Mouse (Mus musculus) CH12.LX (cell line): ENCODE results near the gene Hs3st3a1. TPM values are rescaled to one million over a fixed set of nuclear protein-coding genes. Genes with fewer than 3 reads are reported as not detected.

Source experiments
- DNase-seq: peaks from one replicate; pipeline ENCODE4 v3.0.0-alpha.2; 2013; ENCODE audit errors: extremely low read depth
- H3K27ac ChIP-seq: 2 replicates; pipeline ENCODE4 v1.5.1; 2012; ENCODE audit warnings: low read depth, mild to moderate bottlenecking, control low read depth, moderate library complexity; ENCODE audit not compliant: insufficient read depth
- H3K27me3 ChIP-seq: replicated peaks from 2 replicates; pipeline ENCODE3; 2012; ENCODE audit warnings: inconsistent platforms
- H3K36me3 ChIP-seq, 2 experiments: replicated peaks in 1 of 2; 2 replicates each; pipeline versions ENCODE3 to v1.6.1; 2012; ENCODE audit warnings: inconsistent platforms in 1 of 2, low read length in 1 of 2, mild to moderate bottlenecking in 1 of 2, mixed read lengths in 1 of 2, moderate library complexity in 1 of 2; ENCODE audit not compliant: control insufficient read depth in 1 of 2, insufficient read depth in 1 of 2
- H3K4me1 ChIP-seq, 2 experiments: 2 replicates each; pipeline ENCODE4 v1.6.1; 2012; ENCODE audit warnings: inconsistent platforms in 1 of 2, moderate library complexity in 1 of 2; ENCODE audit not compliant: insufficient read depth in 2 of 2, control insufficient read depth in 1 of 2
- H3K4me2 ChIP-seq: 2 replicates; pipeline ENCODE4 v1.6.1; 2012; ENCODE audit warnings: low read depth, mild to moderate bottlenecking, control low read depth; ENCODE audit not compliant: poor library complexity, insufficient read depth, severe bottlenecking
- H3K4me3 ChIP-seq, 3 experiments: fragments of 150-350 bp in 1 of 3; sonication (generic) in 1 of 3; replicated peaks in 1 of 3; 2 replicates each; pipeline versions ENCODE3 to v1.5.1; 2011 to 2012; ENCODE audit warnings: low read depth in 2 of 3, low read length in 2 of 3, mild to moderate bottlenecking in 2 of 3, moderate library complexity in 2 of 3, control low read depth in 1 of 3, improper control_type of control experiment in 1 of 3, inconsistent platforms in 1 of 3, mixed read lengths in 1 of 3; ENCODE audit not compliant: poor library complexity in 1 of 3
- H3K79me2 ChIP-seq: replicated peaks from 2 replicates; pipeline ENCODE4 v1.6.1; 2012; ENCODE audit warnings: mild to moderate bottlenecking, moderate library complexity; ENCODE audit not compliant: control insufficient read depth, poor library complexity, insufficient read depth, severe bottlenecking; ENCODE audit errors: extremely low read depth
- H3K9ac ChIP-seq: 2 replicates; pipeline ENCODE4 v1.6.1; 2012; ENCODE audit warnings: low read depth, mild to moderate bottlenecking, control low read depth, moderate library complexity; ENCODE audit not compliant: insufficient read depth
- H3K9me3 ChIP-seq: replicated peaks from 2 replicates; pipeline ENCODE3; 2012; ENCODE audit warnings: low read length, inconsistent platforms, mixed read lengths
- CHD1 ChIP-seq: IDR thresholded peaks from 2 replicates; pipeline ENCODE4 v1.6.1; 2012; ENCODE audit warnings: low read depth, low read length, improper control_type of control experiment, inconsistent platforms
- CHD2 ChIP-seq: IDR thresholded peaks from 2 replicates; pipeline ENCODE4 v1.6.1; 2011; ENCODE audit warnings: low read length, improper control_type of control experiment
- ELF1 ChIP-seq: IDR thresholded peaks from 2 replicates; pipeline ENCODE4 v1.6.1; 2014; ENCODE audit warnings: low read depth, mild to moderate bottlenecking, inconsistent platforms, low read length, improper control_type of control experiment
- ETS1 ChIP-seq: conservative IDR thresholded peaks from 2 replicates; pipeline ENCODE4 v1.6.1; 2012; ENCODE audit warnings: low read depth, mild to moderate bottlenecking, inconsistent platforms, low read length, improper control_type of control experiment, moderate library complexity
- HCFC1 ChIP-seq: IDR thresholded peaks from 2 replicates; pipeline ENCODE4 v1.6.1; 2012; ENCODE audit warnings: low read depth, mild to moderate bottlenecking, inconsistent platforms, low read length, improper control_type of control experiment
- IRF4 ChIP-seq: IDR thresholded peaks from 2 replicates; pipeline ENCODE4 v1.6.1; 2014; ENCODE audit warnings: low read depth, mild to moderate bottlenecking, inconsistent platforms, low read length, improper control_type of control experiment
- JUND ChIP-seq: conservative IDR thresholded peaks from 2 replicates; pipeline ENCODE4 v1.6.1; 2011; ENCODE audit warnings: low read depth, low read length, improper control_type of control experiment
- KAT2A ChIP-seq: IDR thresholded peaks from 2 replicates; pipeline ENCODE4 v1.6.1; 2012; ENCODE audit warnings: low read length, improper control_type of control experiment, inconsistent platforms; ENCODE audit not compliant: insufficient replicate concordance
- MAX ChIP-seq: IDR thresholded peaks from 2 replicates; pipeline ENCODE4 v1.6.1; 2011; ENCODE audit warnings: low read length, improper control_type of control experiment
- MAZ ChIP-seq: IDR thresholded peaks from 2 replicates; pipeline ENCODE4 v1.6.1; 2012; ENCODE audit warnings: low read depth, mild to moderate bottlenecking, inconsistent platforms, low read length, improper control_type of control experiment, moderate library complexity
- MYC ChIP-seq: IDR thresholded peaks from 2 replicates; pipeline ENCODE4 v1.6.1; 2011; ENCODE audit warnings: low read depth, mild to moderate bottlenecking, improper control_type of control experiment, low read length
- NRF1 ChIP-seq: IDR thresholded peaks from 2 replicates; pipeline ENCODE4 v1.6.1; 2014; ENCODE audit warnings: low read depth, mild to moderate bottlenecking, inconsistent platforms, low read length, improper control_type of control experiment, moderate library complexity
- POLR2AphosphoS2 ChIP-seq: IDR thresholded peaks from 2 replicates; pipeline ENCODE4 v1.6.1; 2011; ENCODE audit warnings: low read depth, low read length, improper control_type of control experiment
- TCF12 ChIP-seq: IDR thresholded peaks from 2 replicates; pipeline ENCODE4 v1.6.1; 2014; ENCODE audit warnings: low read depth, mild to moderate bottlenecking, inconsistent platforms, low read length, improper control_type of control experiment
- USF1 ChIP-seq: IDR thresholded peaks from 2 replicates; pipeline ENCODE4 v1.6.1; 2014; ENCODE audit warnings: low read depth, mild to moderate bottlenecking, inconsistent platforms, low read length, improper control_type of control experiment
- USF2 ChIP-seq: conservative IDR thresholded peaks from 2 replicates; pipeline ENCODE4 v1.6.1; 2011; ENCODE audit warnings: low read depth, low read length, improper control_type of control experiment
- ZKSCAN1 ChIP-seq: IDR thresholded peaks from 2 replicates; pipeline ENCODE4 v1.6.1; 2012; ENCODE audit warnings: low read depth, inconsistent platforms, low read length, improper control_type of control experiment, borderline replicate concordance
- ZMIZ1 ChIP-seq: IDR thresholded peaks from 2 replicates; pipeline ENCODE4 v1.6.1; 2012; ENCODE audit warnings: low read depth, mild to moderate bottlenecking, inconsistent platforms, low read length, improper control_type of control experiment
- ZNF384 ChIP-seq: IDR thresholded peaks from 2 replicates; pipeline ENCODE4 v1.6.1; 2012; ENCODE audit warnings: low read depth, low read length, improper control_type of control experiment, inconsistent platforms
- dilution Hi-C: fragments of 300-500 bp; cut with MboI; formaldehyde crosslinking; loops from 2 replicates; pipeline ENCODE4 v1.14.3; 2020; ENCODE audit warnings: low sequenced_read_pairs; ENCODE audit not compliant: extremely low pct_unique_long_range_greater_than_20kb, extremely low pct_ligation_motif_present
- in situ Hi-C: fragments of 300-500 bp; cut with MboI; formaldehyde crosslinking; loops from 3 replicates; pipeline ENCODE4 v1.14.3; 2019; ENCODE audit warnings: low sequenced_read_pairs, low pct_ligation_motif_present, low pct_unique_long_range_greater_than_20kb, mixed read lengths
- polyA plus RNA-seq: library from polyadenylated mRNA; unstranded; fragments of >175 nt; gene quantifications from 2 replicates; pipeline ENCODE4 v1.2.1, GENCODE M21; 2012; ENCODE audit warnings: low read depth; ENCODE audit not compliant: insufficient read length
- total RNA-seq, 2 experiments: library from RNA; depleted of rRNA; stranded (reverse); fragments of 300-350 nt in 1 of 2; fragments of >200 nt in 1 of 2; gene quantifications; 2 replicates each; pipeline ENCODE4 v1.2.3; 2012 to 2014

Gene Hs3st3a1
- total and polyA plus RNA-seq, 3 experiments: not detected

GRCm38 (mm10) chr11:64541866-64542265, 106.7 kb downstream of the Hs3st3a1 start:
- no peak for TF ChIP-seq ETS1
- TF ChIP-seq KAT2A: no peak
- TF ChIP-seq ELF1: no peak
- H3K4me2 ChIP-seq: no peak overlapping the region
- in situ Hi-C loops: no loop called here
- dilution Hi-C loops: no loop called here
- H3K36me3 ChIP-seq: no peaks in the 10 kb centered on the region
- no peak overlapping the region for H3K9ac ChIP-seq
- no peaks in the 10 kb centered on the region for H3K79me2 ChIP-seq
- H3K4me1 ChIP-seq: peaks cover 0 to 7% of the 10 kb centered on the region in 2 experiments; a peak in 2 of 4 replicates
- no peak for DNase-seq
- no peak overlapping the region for H3K27ac ChIP-seq
- H3K27me3 ChIP-seq: no peaks in the 10 kb centered on the region
- H3K4me3 ChIP-seq: no peak overlapping the region
- H3K9me3 ChIP-seq: no peaks in the 10 kb centered on the region

GRCm38 (mm10) chr11:64542335-64542734, 107.2 kb downstream of the Hs3st3a1 start:
- H3K9ac ChIP-seq: no peak overlapping the region
- H3K36me3 ChIP-seq: no peaks in the 10 kb centered on the region
- in situ Hi-C loops: no loop called here
- H3K4me2 ChIP-seq: no peak overlapping the region
- no peaks in the 10 kb centered on the region for H3K79me2 ChIP-seq
- H3K27ac ChIP-seq: no peak overlapping the region
- no peaks in the 10 kb centered on the region for H3K9me3 ChIP-seq
- H3K4me1 ChIP-seq: peaks cover 0 to 7% of the 10 kb centered on the region in 2 experiments; a peak in 2 of 4 replicates
- TF ChIP-seq USF2 (no peak), MYC (no peak), JUND (no peak), USF1 (no peak), MAZ (no peak), POLR2AphosphoS2 (no peak), CHD2 (no peak), MAX (no peak), ZMIZ1 (no peak), NRF1 (no peak), IRF4 (no peak), ZNF384 (no peak), ZKSCAN1 (no peak), HCFC1 (no peak), ETS1 (no peak), TCF12 (no peak), CHD1 (no peak)
- H3K27me3 ChIP-seq: no peaks in the 10 kb centered on the region
- dilution Hi-C loops: no loop called here
- no peak overlapping the region for H3K4me3 ChIP-seq
- no peak for DNase-seq
